Mouse (Mus musculus) heart, adult 8-10 months (tissue): ENCODE results near the gene Pphln1. TPM values are rescaled to one million over a fixed set of nuclear protein-coding genes. Genes with fewer than 3 reads are reported as not detected.

Experiments used
- DNase-seq: peaks from one replicate; pipeline ENCODE4 v3.0.0; 2022; ENCODE audit warnings: low spot score
- total RNA-seq, 4 experiments: library from RNA; stranded (reverse); gene quantifications; 2 replicates each; pipeline ENCODE4 v1.2.4; 2022

Pphln1 gene
- total RNA-seq, 4 experiments from 2014 or later: 17.9 to 21.3 (median 20.2) TPM

- DNase-seq: no peak
Measured at GRCm38 (mm10) chr15:93433811-93434210, 35.7 kb downstream of the Pphln1 start.

- DNase-seq: no peak
Measured at GRCm38 (mm10) chr15:93435998-93436397, 37.8 kb downstream of the Pphln1 start.

GRCm38 (mm10) chr15:93438663-93439062 is 40.5 kb downstream of the Pphln1 start:
- peak; percentile 45 for DNase-seq

GRCm38 (mm10) chr15:93442271-93442670 is 44.1 kb downstream of the Pphln1 start:
- DNase-seq: no peak

- no peak for DNase-seq
Measured at GRCm38 (mm10) chr15:93443676-93444075, 45.5 kb downstream of the Pphln1 start.

- DNase-seq: no peak
Measured at GRCm38 (mm10) chr15:93448862-93449261, 50.7 kb downstream of the Pphln1 start.

- DNase-seq: no peak
Measured at GRCm38 (mm10) chr15:93453296-93453695, 55.1 kb downstream of the Pphln1 start.

- DNase-seq: peak; percentile 11
Measured at GRCm38 (mm10) chr15:93456005-93456404, 57.9 kb downstream of the Pphln1 start.

- no peak for DNase-seq
Measured at GRCm38 (mm10) chr15:93459422-93459821, 61.3 kb downstream of the Pphln1 start.

- DNase-seq: no peak
Measured at GRCm38 (mm10) chr15:93461066-93461465, 62.9 kb downstream of the Pphln1 start.

GRCm38 (mm10) chr15:93471651-93472050 is 73.5 kb downstream of the Pphln1 start:
- no peak for DNase-seq

- DNase-seq: no peak
Measured at GRCm38 (mm10) chr15:93472089-93472488, 73.9 kb downstream of the Pphln1 start.

- no peak for DNase-seq
Measured at GRCm38 (mm10) chr15:93474277-93474676, 76.1 kb downstream of the Pphln1 start.

GRCm38 (mm10) chr15:93475688-93476087 is 77.5 kb downstream of the Pphln1 start:
- DNase-seq: no peak

GRCm38 (mm10) chr15:93477729-93478128 is 79.6 kb downstream of the Pphln1 start:
- DNase-seq: no peak

- no peak for DNase-seq
Measured at GRCm38 (mm10) chr15:93478676-93479075, 80.5 kb downstream of the Pphln1 start.

- DNase-seq: no peak
Measured at GRCm38 (mm10) chr15:93479445-93479844, 81.3 kb downstream of the Pphln1 start.

- DNase-seq: no peak
Measured at GRCm38 (mm10) chr15:93481112-93481511, 83.0 kb downstream of the Pphln1 start.

GRCm38 (mm10) chr15:93484261-93484710 is 86.1 kb downstream of the Pphln1 start:
- no peak for DNase-seq

GRCm38 (mm10) chr15:93485252-93485651 is 87.1 kb downstream of the Pphln1 start:
- DNase-seq: no peak

- peak; percentile 56 for DNase-seq
Measured at GRCm38 (mm10) chr15:93486066-93486465, 87.9 kb downstream of the Pphln1 start.

GRCm38 (mm10) chr15:93489597-93489996 is 91.4 kb downstream of the Pphln1 start:
- no peak for DNase-seq

GRCm38 (mm10) chr15:93494700-93495099 is 96.5 kb downstream of the Pphln1 start:
- DNase-seq: peak; percentile 24

- no peak for DNase-seq
Measured at GRCm38 (mm10) chr15:93499866-93500265, 101.7 kb downstream of the Pphln1 start.
